Mouse (Mus musculus) lung, postnatal 0 days (tissue): ENCODE data around the gene Cd2ap. TPM values are rescaled to one million over a fixed set of nuclear protein-coding genes. Genes with fewer than 3 reads are reported as not detected.
"Not testable (repeated sequence)": the region's sequence is repeated elsewhere in the genome, so short reads cannot be mapped to it uniquely, and the experiment has no call there.

Source experiments
- ATAC-seq: fragments of 200-750 bp; cut with Nextera tagmentation; 2 replicates; pipeline ENCODE4 v1.8.0; 2017; ENCODE audit warnings: moderate library complexity
- DNase-seq: peaks from one replicate; pipeline ENCODE4 v3.0.0-alpha.2; 2016; ENCODE audit warnings: low spot score
- H3K27ac ChIP-seq: fragments of 300-500 bp; sonication (generic); 2 replicates; pipeline ENCODE4 v1.5.1; 2014; ENCODE audit warnings: antibody characterized with exemption, mild to moderate bottlenecking, low read length, mixed read lengths
- H3K27me3 ChIP-seq: fragments of 300-500 bp; sonication (generic); replicated peaks from 2 replicates; pipeline ENCODE4 v1.6.1; 2014; ENCODE audit warnings: low read length, mixed read lengths; ENCODE audit not compliant: insufficient read depth
- H3K36me3 ChIP-seq: fragments of 300-500 bp; sonication (generic); 2 replicates; pipeline ENCODE4 v1.6.1; 2014; ENCODE audit warnings: low read length, mixed read lengths; ENCODE audit not compliant: insufficient read depth
- H3K4me1 ChIP-seq: fragments of 300-500 bp; sonication (generic); 2 replicates; pipeline ENCODE4 v1.6.1; 2014; ENCODE audit warnings: antibody characterized with exemption, low read depth, low read length, mixed read lengths; ENCODE audit not compliant: insufficient read depth
- H3K4me2 ChIP-seq: fragments of 300-500 bp; sonication (generic); replicated peaks from 2 replicates; pipeline ENCODE4 v1.6.1; 2014; ENCODE audit warnings: low read depth, mild to moderate bottlenecking, low read length, moderate library complexity, mixed read lengths
- H3K4me3 ChIP-seq: fragments of 300-500 bp; sonication (generic); 2 replicates; pipeline ENCODE4 v1.5.1; 2014; ENCODE audit warnings: low read depth, low read length
- H3K9ac ChIP-seq: fragments of 300-500 bp; sonication (generic); replicated peaks from 2 replicates; pipeline ENCODE4 v1.6.1; 2014; ENCODE audit warnings: low read depth, mild to moderate bottlenecking
- H3K9me3 ChIP-seq: fragments of 300-500 bp; sonication (generic); 2 replicates; pipeline ENCODE4 v1.6.1; 2016; ENCODE audit warnings: low read length, mixed read lengths
- CTCF ChIP-seq: IDR thresholded peaks from 2 replicates; pipeline ENCODE4 v1.5.1; 2016; ENCODE audit warnings: antibody characterized with exemption, mild to moderate bottlenecking
- EP300 ChIP-seq: IDR thresholded peaks from 2 replicates; pipeline ENCODE4 v1.6.1; 2016; ENCODE audit warnings: antibody characterized with exemption, mild to moderate bottlenecking, control low read depth
- WGBS: fragments of 180-500 bp; shearing (Covaris S2); extraction: QIAGEN DNeasy Blood & Tissue Kit; methylation state at CpG from one replicate; pipeline ENCODE4 v1.1.7; 2014; 5-methylcytosine and 5-hydroxymethylcytosine counted together
- polyA plus RNA-seq: library from polyadenylated mRNA; unstranded; fragments of >200 nt; fragmentation: Nextera tagmentation; extraction: Ambion mirVana; gene quantifications from 2 replicates; pipeline ENCODE4 v1.2.1, GENCODE M21; 2015

Cd2ap gene
- polyA plus RNA-seq, 1 experiment from 2014 or later = 23.1 TPM

DNA sequence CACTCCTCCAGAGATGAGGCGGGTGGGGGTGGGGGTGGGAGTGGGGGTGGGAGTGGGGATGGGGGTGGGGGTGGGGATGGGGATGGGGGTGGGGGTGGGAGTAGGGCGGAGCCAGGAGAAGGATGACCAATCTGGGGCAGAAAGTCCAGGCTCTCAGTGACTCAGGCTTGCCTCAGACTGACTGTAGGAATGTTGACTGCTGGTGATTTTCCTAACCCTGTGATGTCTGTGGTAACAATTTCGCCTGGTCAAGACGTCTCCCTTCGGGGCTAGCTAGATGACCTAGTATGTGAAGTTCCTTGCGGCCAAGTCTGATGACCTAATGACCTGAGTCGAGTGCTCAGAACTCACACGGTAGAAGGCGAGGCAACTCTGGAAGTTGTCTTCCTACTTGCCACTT is 32.9 kb upstream of the Cd2ap start:
- Histone ChIP-seq H3K27ac (peak overlapping the region; percentile 43; the same call in 1 of the 2 replicates), H3K4me1 (no peaks in the 10 kb centered on the region), H3K27me3 (no peaks in the 10 kb centered on the region), H3K9me3 (no peaks in the 10 kb centered on the region), H3K9ac (no peak overlapping the region), H3K4me2 (no peak overlapping the region), H3K36me3 (no peaks in the 10 kb centered on the region), H3K4me3 (no peak overlapping the region)
- ATAC-seq (peak; percentile 75), DNase-seq (peak; percentile 77)
- TF ChIP-seq EP300 = 0 out of 2 replicates have a peak, but pooled peaks have one; percentile 7
- TF ChIP-seq CTCF = no peak
- WGBS = 50% methylated on average over 9 of the region's 9 CpGs

- Histone ChIP-seq H3K4me3 (no peak overlapping the region), H3K9me3 (no peaks in the 10 kb centered on the region), H3K27ac (peak overlapping the region; percentile 62), H3K27me3 (no peaks in the 10 kb centered on the region), H3K36me3 (no peaks in the 10 kb centered on the region), H3K4me2 (no peak overlapping the region), H3K4me1 (no peaks in the 10 kb centered on the region), H3K9ac (no peak overlapping the region)
- DNase-seq (peak; percentile 84), ATAC-seq (peak; percentile 95)
- 35% methylated on average over 9 of the region's 9 CpGs for WGBS
- TF ChIP-seq CTCF (no peak; the same call in 1 of the 2 replicates), EP300 (peak; percentile 33)
Measured at GRCm38 (mm10) chr17:42908744-42909370, 32.4 kb upstream of the Cd2ap start.

DNA sequence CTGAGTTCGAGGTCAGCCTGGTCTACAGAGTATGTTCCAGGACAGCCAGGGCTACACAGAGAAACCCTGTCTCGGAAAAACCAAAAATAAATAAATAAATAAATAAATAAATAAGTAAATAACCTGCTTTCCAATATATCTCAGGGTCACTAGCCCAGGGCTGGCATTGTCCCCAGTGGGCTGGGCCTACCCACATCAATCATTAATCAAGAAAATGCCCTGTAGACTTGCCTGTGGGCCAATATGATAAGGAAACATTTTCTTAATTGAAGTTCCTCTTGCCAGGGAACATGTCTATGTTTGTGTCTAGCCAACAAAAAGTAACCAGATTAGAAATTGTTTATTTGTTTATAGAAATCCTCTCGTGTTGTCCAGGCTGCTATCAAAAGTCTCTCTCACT is 31.7 kb upstream of the Cd2ap start:
- no peaks in the 10 kb centered on the region for H3K36me3 ChIP-seq
- H3K4me3 ChIP-seq = no peak overlapping the region
- H3K4me2 ChIP-seq = no peak overlapping the region
- no peak overlapping the region; the same call in 1 of the 2 replicates for H3K27ac ChIP-seq
- H3K27me3 ChIP-seq = no peaks in the 10 kb centered on the region
- 72% methylated on average over 3 of the region's 3 CpGs for WGBS
- no peak overlapping the region for H3K9ac ChIP-seq
- no peaks in the 10 kb centered on the region for H3K9me3 ChIP-seq
- TF ChIP-seq EP300 (no peak), CTCF (no peak)
- DNase-seq (no peak), ATAC-seq (no peak)
- H3K4me1 ChIP-seq = no peaks in the 10 kb centered on the region

DNA sequence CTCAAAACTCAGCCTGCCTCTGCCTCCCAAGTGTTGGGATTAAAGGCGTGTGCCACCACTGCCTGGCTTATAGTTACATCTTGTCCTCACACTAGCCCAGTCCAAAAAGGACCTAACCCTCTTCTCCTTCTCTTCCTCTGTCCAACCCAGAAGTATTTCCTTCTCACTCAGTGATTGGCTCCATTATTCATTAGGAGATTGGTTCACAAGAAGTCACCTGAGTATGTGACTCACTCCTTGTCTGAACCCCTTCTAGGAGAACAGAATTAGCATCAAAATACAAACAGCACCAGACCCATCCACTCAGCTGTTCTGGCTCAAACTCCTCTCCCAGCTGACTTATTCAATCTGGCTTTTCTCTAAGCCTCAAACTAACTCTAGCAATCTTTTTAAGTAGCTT is 30.0 kb upstream of the Cd2ap start:
- not testable (repeated sequence) for DNase-seq, H3K4me1 ChIP-seq, H3K9me3 ChIP-seq, H3K4me2 ChIP-seq, H3K27ac ChIP-seq, H3K36me3 ChIP-seq, ATAC-seq, H3K4me3 ChIP-seq, H3K27me3 ChIP-seq, H3K9ac ChIP-seq
- 94% methylated on average over 1 of the region's 1 CpGs for WGBS

- Histone ChIP-seq H3K27ac (no peak overlapping the region), H3K4me2 (no peak overlapping the region), H3K27me3 (no peaks in the 10 kb centered on the region), H3K9ac (no peak overlapping the region), H3K9me3 (no peaks in the 10 kb centered on the region), H3K4me1 (no peaks in the 10 kb centered on the region), H3K36me3 (no peaks in the 10 kb centered on the region), H3K4me3 (no peak overlapping the region)
- 81% methylated on average over 6 of the region's 6 CpGs for WGBS
- no peak for DNase-seq
- ATAC-seq = no peak
- no peak for TF ChIP-seq CTCF
- TF ChIP-seq EP300 = no peak
Measured at GRCm38 (mm10) chr17:42905919-42906318, 29.5 kb upstream of the Cd2ap start.

- no peaks in the 10 kb centered on the region for H3K9me3 ChIP-seq
- 18% methylated on average over 2 of the region's 2 CpGs for WGBS
- H3K4me3 ChIP-seq = no peak overlapping the region
- DNase-seq (peak; percentile 71), ATAC-seq (peak; percentile 75)
- TF ChIP-seq EP300 (0 out of 2 replicates have a peak, but pooled peaks have one; percentile 27), CTCF (no peak)
- H3K4me2 ChIP-seq = no peak overlapping the region
- H3K27me3 ChIP-seq = no peaks in the 10 kb centered on the region
- H3K4me1 ChIP-seq = no peaks in the 10 kb centered on the region
- H3K36me3 ChIP-seq = no peaks in the 10 kb centered on the region
- H3K9ac ChIP-seq = no peak overlapping the region
- H3K27ac ChIP-seq = no peak overlapping the region
Measured at GRCm38 (mm10) chr17:42900795-42901194, 24.3 kb upstream of the Cd2ap start.

DNA sequence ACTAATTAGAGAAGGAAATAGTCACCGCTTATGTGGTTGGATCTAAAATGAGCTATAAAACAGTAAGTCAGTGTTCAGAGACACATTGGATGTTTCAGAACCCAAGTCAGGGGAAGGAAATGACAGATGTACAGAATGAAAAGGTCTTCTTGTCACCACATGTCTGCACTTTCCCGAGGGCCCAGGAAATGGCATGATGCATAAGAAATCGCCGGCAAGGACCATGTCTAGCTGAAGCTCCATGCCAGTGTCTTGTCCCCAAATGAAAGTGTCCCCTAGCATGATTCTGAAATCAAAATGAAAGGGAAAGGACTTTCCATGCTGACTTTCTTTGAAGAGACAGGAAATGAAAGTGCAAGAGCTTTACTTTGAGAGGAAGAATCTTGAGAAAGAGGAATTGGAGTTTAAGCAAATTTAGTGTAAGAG is 10.8 kb upstream of the Cd2ap start:
- no peaks in the 10 kb centered on the region for H3K36me3 ChIP-seq
- no peak overlapping the region for H3K4me2 ChIP-seq
- 70% methylated on average over 4 of the region's 4 CpGs for WGBS
- DNase-seq (no peak), ATAC-seq (no peak)
- H3K27ac ChIP-seq = no peak overlapping the region
- H3K27me3 ChIP-seq = no peaks in the 10 kb centered on the region
- TF ChIP-seq EP300 = no peak
- TF ChIP-seq CTCF = no peak
- H3K9ac ChIP-seq = no peak overlapping the region
- H3K9me3 ChIP-seq = no peaks in the 10 kb centered on the region
- no peaks in the 10 kb centered on the region for H3K4me1 ChIP-seq
- H3K4me3 ChIP-seq = no peak overlapping the region
